Mouse (Mus musculus): ENCODE data around the gene Gm9964. TPM values are rescaled to one million over a fixed set of nuclear protein-coding genes. Genes with fewer than 3 reads are reported as not detected.
"Not testable (repeated sequence)": the region's sequence is repeated elsewhere in the genome, so short reads cannot be mapped to it uniquely, and the experiment has no call there.

Gm9964 gene
- total RNA-seq, 2 experiments from 2014 or later = not detected

- no peak overlapping the region for H3K27ac ChIP-seq
- no peak for DNase-seq (ENCODE audit: low spot score in 2 of 2)
- no peak for TF ChIP-seq CTCF (conservative IDR thresholded peaks at IDR 0.05)
- H3K4me3 ChIP-seq = no peak overlapping the region
Observed at GRCm38 (mm10) chr11:79316807-79317345, 20.2 kb upstream of the Gm9964 start.

- no peak for TF ChIP-seq CTCF (conservative IDR thresholded peaks at IDR 0.05)
- H3K27ac ChIP-seq = no peak overlapping the region
- H3K4me3 ChIP-seq = no peak overlapping the region
- no peak for DNase-seq (ENCODE audit: low spot score in 2 of 2)
Observed at GRCm38 (mm10) chr11:79310467-79310866, 13.8 kb upstream of the Gm9964 start.

- no peak for DNase-seq (ENCODE audit: low spot score in 2 of 2)
- no peak for TF ChIP-seq CTCF (conservative IDR thresholded peaks at IDR 0.05)
- no peak overlapping the region for H3K4me3 ChIP-seq
- H3K27ac ChIP-seq = no peak overlapping the region
Observed at GRCm38 (mm10) chr11:79307560-79308200, 11.0 kb upstream of the Gm9964 start.

GRCm38 (mm10) chr11:79306996-79307395 is 10.3 kb upstream of the Gm9964 start:
- Histone ChIP-seq H3K27ac (peak overlapping the region; percentile 51), H3K4me3 (no peak overlapping the region)
- DNase-seq (ENCODE audit: low spot score in 2 of 2) = no peak
- TF ChIP-seq CTCF (conservative IDR thresholded peaks at IDR 0.05) = no peak

GRCm38 (mm10) chr11:79306510-79306909 is 9.8 kb upstream of the Gm9964 start:
- no peak for DNase-seq (ENCODE audit: low spot score in 2 of 2)
- Histone ChIP-seq H3K4me3 (no peak overlapping the region), H3K27ac (peak overlapping the region; percentile 51)
- TF ChIP-seq CTCF (conservative IDR thresholded peaks at IDR 0.05) = no peak

- no peak for TF ChIP-seq CTCF (conservative IDR thresholded peaks at IDR 0.05)
- DNase-seq (ENCODE audit: low spot score in 2 of 2) = no peak
- Histone ChIP-seq H3K4me3 (no peak overlapping the region), H3K27ac (peak overlapping the region; percentile 51; the same call in 1 of the 2 replicates)
Observed at GRCm38 (mm10) chr11:79305697-79306340, 9.1 kb upstream of the Gm9964 start.

- H3K27ac ChIP-seq; H3K4me3 ChIP-seq; DNase-seq (ENCODE audit: low spot score in 2 of 2): not testable (repeated sequence)
Observed at GRCm38 (mm10) chr11:79304245-79304644, 7.5 kb upstream of the Gm9964 start.

GRCm38 (mm10) chr11:79303109-79303508 is 6.4 kb upstream of the Gm9964 start:
- no peak for TF ChIP-seq CTCF (conservative IDR thresholded peaks at IDR 0.05)
- H3K4me3 ChIP-seq = no peak overlapping the region
- no peak overlapping the region for H3K27ac ChIP-seq
- DNase-seq (ENCODE audit: low spot score in 2 of 2) = no peak

GRCm38 (mm10) chr11:79299719-79300431 is 3.2 kb upstream of the Gm9964 start:
- TF ChIP-seq CTCF (conservative IDR thresholded peaks at IDR 0.05) = peak; percentile 38
- DNase-seq (ENCODE audit: low spot score in 2 of 2) = no peak
- Histone ChIP-seq H3K27ac (no peak overlapping the region), H3K4me3 (no peak overlapping the region)

- peak; percentile 98 for TF ChIP-seq CTCF (conservative IDR thresholded peaks at IDR 0.05)
- Histone ChIP-seq H3K4me3 (no peak overlapping the region), H3K27ac (no peak overlapping the region)
- peak in 1 of 2 experiments; percentile 63 for DNase-seq (ENCODE audit: low spot score in 2 of 2)
Observed at GRCm38 (mm10) chr11:79296167-79296566, 539 bp downstream of the Gm9964 start.

- Histone ChIP-seq H3K27ac (no peak overlapping the region), H3K4me3 (no peak overlapping the region)
- no peak for DNase-seq (ENCODE audit: low spot score in 2 of 2)
- no peak for TF ChIP-seq CTCF (conservative IDR thresholded peaks at IDR 0.05)
Observed at GRCm38 (mm10) chr11:79293971-79294370, 2.7 kb downstream of the Gm9964 start.

GRCm38 (mm10) chr11:79293025-79293424 is 3.7 kb downstream of the Gm9964 start:
- no peak overlapping the region for H3K27ac ChIP-seq
- DNase-seq (ENCODE audit: low spot score in 2 of 2) = no peak
- H3K4me3 ChIP-seq = no peak overlapping the region
- TF ChIP-seq CTCF (conservative IDR thresholded peaks at IDR 0.05) = no peak

GRCm38 (mm10) chr11:79292130-79292529 is 4.6 kb downstream of the Gm9964 start:
- H3K4me3 ChIP-seq = no peak overlapping the region
- no peak for TF ChIP-seq CTCF (conservative IDR thresholded peaks at IDR 0.05)
- DNase-seq (ENCODE audit: low spot score in 2 of 2) = no peak

More at GRCm38 (mm10) chr11:79292130-79292529, 4.6 kb downstream of the Gm9964 start:
- no peak overlapping the region for H3K27ac ChIP-seq

Measured in layer of hippocampus, adult 2 months (tissue).